Mouse (Mus musculus): Measurements from ENCODE around the gene Slc36a1. TPM values are rescaled to one million over a fixed set of nuclear protein-coding genes. Genes with fewer than 3 reads are reported as not detected.

Slc36a1 gene
- total RNA-seq, 2 experiments from 2014 or later, result 1.8 to 2.5 TPM

GRCm38 (mm10) chr11:55262000-55262399 is 57.9 kb downstream of the Slc36a1 start:
- ATAC-seq (replicated peaks; ENCODE audit: low FRiP score, poor library complexity, severe bottlenecking), result no peak

DNA sequence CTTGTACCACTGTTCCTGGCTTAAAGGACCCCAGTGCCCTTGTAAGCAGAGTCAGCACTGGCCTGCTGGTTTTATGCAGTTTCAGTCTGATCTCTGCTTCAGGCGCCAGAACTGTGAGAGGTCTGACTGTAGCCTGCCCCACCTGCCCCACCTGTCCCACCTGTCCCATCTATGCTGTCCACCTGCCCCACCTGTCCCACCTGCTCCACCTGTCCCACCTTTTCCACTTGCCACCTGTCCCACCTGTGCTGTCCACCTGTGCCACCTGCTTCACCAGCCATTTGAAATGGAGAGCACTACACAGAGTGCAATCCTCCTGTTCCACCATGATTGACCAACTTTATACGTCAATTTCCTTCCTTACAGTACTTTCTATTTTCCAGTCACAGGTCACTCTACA is 60.2 kb downstream of the Slc36a1 start:
- ATAC-seq (replicated peaks; ENCODE audit: low FRiP score, poor library complexity, severe bottlenecking), result no peak

- ATAC-seq (replicated peaks; ENCODE audit: low FRiP score, poor library complexity, severe bottlenecking), result no peak
Observed at GRCm38 (mm10) chr11:55265647-55266046, 61.5 kb downstream of the Slc36a1 start.

- ATAC-seq (replicated peaks; ENCODE audit: low FRiP score, poor library complexity, severe bottlenecking), result no peak
Observed at GRCm38 (mm10) chr11:55268580-55268979, 64.4 kb downstream of the Slc36a1 start.

DNA sequence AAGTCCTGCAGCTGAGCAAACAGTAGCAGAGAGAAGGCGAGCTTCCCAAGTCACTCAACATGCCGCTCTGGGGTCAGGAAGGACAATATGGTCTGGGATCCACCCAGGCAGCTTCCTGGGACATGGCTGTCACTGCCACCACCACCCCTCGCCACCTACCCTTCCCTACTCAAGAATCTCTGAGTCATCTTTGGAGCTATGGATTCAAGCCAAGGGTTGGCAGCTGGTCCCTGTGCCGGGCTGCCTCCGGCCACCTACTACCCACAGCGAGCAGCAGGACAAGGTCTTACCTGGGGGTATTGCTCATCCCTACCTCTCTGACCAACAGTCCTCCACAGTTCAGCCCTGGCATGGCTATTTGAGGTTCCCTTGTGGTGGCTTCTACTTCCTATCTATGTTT is 70.6 kb downstream of the Slc36a1 start:
- ATAC-seq (replicated peaks; ENCODE audit: low FRiP score, poor library complexity, severe bottlenecking), result no peak

Other genes with a start within 250 kb of the Slc36a1 start
- 13.6 and 13.8 TPM in 2 replicates for gene Tnip1, start 241.4 kb upstream of the Slc36a1 start, total RNA-seq (2015; ENCODE audit: low replicate concordance)
- 20.5 and 25.6 TPM in 2 replicates for gene Tnip1, start 241.4 kb upstream of the Slc36a1 start, total RNA-seq (2017; ENCODE audit: low replicate concordance)
- 9.2 and 10.4 TPM in 2 replicates for gene Anxa6, start 170.9 kb upstream of the Slc36a1 start, total RNA-seq (2015; ENCODE audit: low replicate concordance)
- 12.7 and 14.0 TPM in 2 replicates for gene Anxa6, start 170.9 kb upstream of the Slc36a1 start, total RNA-seq (2017; ENCODE audit: low replicate concordance)
- gene Ccdc69, start 126.2 kb upstream of the Slc36a1 start, total RNA-seq (2015; ENCODE audit: low replicate concordance), result 3.1 and 6.7 TPM in 2 replicates
- gene Ccdc69, start 126.2 kb upstream of the Slc36a1 start, total RNA-seq (2017; ENCODE audit: low replicate concordance), result 6.0 and 6.6 TPM in 2 replicates
- 23.4 and 24.7 TPM in 2 replicates for gene Gm2a, start 106.2 kb upstream of the Slc36a1 start, total RNA-seq (2015; ENCODE audit: low replicate concordance)
- gene Gm2a, start 106.2 kb upstream of the Slc36a1 start, total RNA-seq (2017; ENCODE audit: low replicate concordance), result 13.7 and 17.2 TPM in 2 replicates
- gene Slc36a3, start 52.6 kb upstream of the Slc36a1 start, total RNA-seq (2015; ENCODE audit: low replicate concordance), result not detected in 2 replicates
- not detected in 2 replicates for gene Slc36a3, start 52.6 kb upstream of the Slc36a1 start, total RNA-seq (2017; ENCODE audit: low replicate concordance)
- gene Slc36a2, start 19.3 kb upstream of the Slc36a1 start, total RNA-seq (2015; ENCODE audit: low replicate concordance), result not detected in 2 replicates
- gene Slc36a2, start 19.3 kb upstream of the Slc36a1 start, total RNA-seq (2017; ENCODE audit: low replicate concordance), result 0.34 TPM in 1 of 2 replicates, not detected in the other
- not detected in 2 replicates for gene Fat2, start 132.2 kb downstream of the Slc36a1 start, total RNA-seq (2015; ENCODE audit: low replicate concordance)
- not detected in 2 replicates for gene Fat2, start 132.2 kb downstream of the Slc36a1 start, total RNA-seq (2017; ENCODE audit: low replicate concordance)
- 1.7 TPM in 2 replicates for gene Sparc, start 218.8 kb downstream of the Slc36a1 start, total RNA-seq (2015; ENCODE audit: low replicate concordance)
- 0.85 and 0.98 TPM in 2 replicates for gene Sparc, start 218.8 kb downstream of the Slc36a1 start, total RNA-seq (2017; ENCODE audit: low replicate concordance)

Data from erythroblast, adult 5-6 weeks (primary cell).